Mouse (Mus musculus): ENCODE measurements around the gene Gm281.
A peak's percentile ranks its signal among the peaks of the same experiment; 100 is the strongest.
"Not testable (repeated sequence)": the region's sequence is repeated elsewhere in the genome, so short reads cannot be mapped to it uniquely, and the experiment has no call there.

Gm281 gene

GRCm38 (mm10) chr14:13914387-13915082 lies at the start of gene Gm281:
Gene Gm281 (minus strand): TSS chr14:13914478.
- DNase-seq = no peak

GRCm38 (mm10) chr14:13963527-13963926 lies 49.2 kb upstream of the Gm281 start:
- DNase-seq = no peak

- no peak for DNase-seq
Measured at GRCm38 (mm10) chr14:13962476-13962875, 48.2 kb upstream of the Gm281 start.

- DNase-seq = peak; percentile 47
Measured at GRCm38 (mm10) chr14:13961401-13962112, 47.3 kb upstream of the Gm281 start, which contains the start of the genes Atxn7 and Thoc7. Gene Atxn7 (plus strand): TSS chr14:13961440. Gene Thoc7 (minus strand): TSS chr14:13961852.

- DNase-seq = peak; percentile 72
Measured at GRCm38 (mm10) chr14:13960482-13961325, 46.4 kb upstream of the Gm281 start.

- peak; percentile 25 for DNase-seq
Measured at GRCm38 (mm10) chr14:13960079-13960478, 45.8 kb upstream of the Gm281 start.

- not testable (repeated sequence) for DNase-seq
Measured at GRCm38 (mm10) chr14:13952151-13952550, 37.9 kb upstream of the Gm281 start.

- DNase-seq = peak; percentile 38
Measured at GRCm38 (mm10) chr14:13950401-13950800, 36.1 kb upstream of the Gm281 start.

GRCm38 (mm10) chr14:13948345-13948744 lies 34.1 kb upstream of the Gm281 start:
- DNase-seq = no peak

GRCm38 (mm10) chr14:13944686-13945085 lies 30.4 kb upstream of the Gm281 start:
- DNase-seq = no peak

GRCm38 (mm10) chr14:13934052-13934371 lies 19.7 kb upstream of the Gm281 start:
- DNase-seq = no peak

- no peak for DNase-seq
Measured at GRCm38 (mm10) chr14:13933290-13934051, 19.2 kb upstream of the Gm281 start.

GRCm38 (mm10) chr14:13917630-13918029 lies 3.4 kb upstream of the Gm281 start:
- DNase-seq = peak; percentile 61

GRCm38 (mm10) chr14:13917208-13917607 lies 2.9 kb upstream of the Gm281 start:
- DNase-seq = no peak

- DNase-seq = no peak
Measured at GRCm38 (mm10) chr14:13915207-13915606, 929 bp upstream of the Gm281 start.

GRCm38 (mm10) chr14:13910148-13910547 lies 4.1 kb downstream of the Gm281 start:
- no peak for DNase-seq

GRCm38 (mm10) chr14:13907145-13907544 lies 7.1 kb downstream of the Gm281 start:
- no peak for DNase-seq

GRCm38 (mm10) chr14:13906461-13906860 lies 7.8 kb downstream of the Gm281 start:
- DNase-seq = no peak

GRCm38 (mm10) chr14:13901611-13902067 lies 12.6 kb downstream of the Gm281 start:
- peak; percentile 32 for DNase-seq

- DNase-seq = no peak
Measured at GRCm38 (mm10) chr14:13895198-13895597, 19.1 kb downstream of the Gm281 start.

- DNase-seq = no peak
Measured at GRCm38 (mm10) chr14:13893748-13894147, 20.5 kb downstream of the Gm281 start.

GRCm38 (mm10) chr14:13861416-13861815 lies 52.9 kb downstream of the Gm281 start:
- DNase-seq = no peak

Measured in right cerebral cortex, postnatal 14 days (tissue).